Mouse (Mus musculus): ENCODE data around the gene Inhbe. TPM values are rescaled to one million over a fixed set of nuclear protein-coding genes. Genes with fewer than 3 reads are reported as not detected.
"Not testable (repeated sequence)": the region's sequence is repeated elsewhere in the genome, so short reads cannot be mapped to it uniquely, and the experiment has no call there.

Gene Inhbe
- polyA plus RNA-seq, 1 experiment from 2014 or later = not detected

DNA sequence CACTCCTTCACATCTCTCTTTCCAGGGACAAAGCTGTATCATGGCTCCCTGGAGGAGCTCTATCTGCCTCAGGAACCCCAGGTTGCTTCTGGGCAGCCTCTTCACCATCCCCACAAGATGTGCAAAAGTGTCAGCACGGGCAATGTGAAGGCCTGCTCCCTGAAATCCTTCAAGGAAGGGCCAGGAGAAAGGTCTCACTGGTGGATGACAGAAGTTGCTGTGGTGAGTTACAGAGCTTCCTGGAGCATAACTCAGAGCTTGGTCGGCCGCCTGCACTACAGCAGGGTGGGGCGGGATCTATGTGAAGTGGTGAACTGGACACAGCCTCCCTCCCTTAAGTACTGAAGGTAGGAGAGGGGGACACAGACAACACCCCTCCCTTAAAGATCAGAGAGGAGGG lies 31.5 kb downstream of the Inhbe start:
- no peak for ATAC-seq (replicated peaks; ENCODE audit: low FRiP score, low TSS enrichment, low read depth)
- no peak overlapping the region for H3K4me3 ChIP-seq (ENCODE audit: low read depth, low read length)
- peaks cover 36% of the 10 kb centered on the region for H3K27me3 ChIP-seq (replicated peaks; ENCODE audit: control insufficient read depth, insufficient read depth, low read length)
- no peaks in the 10 kb centered on the region for H3K9me3 ChIP-seq (ENCODE audit: control insufficient read depth, low read length)
- no peak overlapping the region for H3K27ac ChIP-seq (ENCODE audit: low read depth)
- no peak overlapping the region for H3K4me2 ChIP-seq (ENCODE audit: low read length)
- peaks cover 13% of the 10 kb centered on the region; the same call in 1 of the 2 replicates for H3K4me1 ChIP-seq (replicated peaks; ENCODE audit: control insufficient read depth, insufficient read depth, low read length)
- no peaks in the 10 kb centered on the region for H3K36me3 ChIP-seq (ENCODE audit: control insufficient read depth, insufficient read depth, low read length)
- H3K9ac ChIP-seq (ENCODE audit: low read length) = no peak overlapping the region
- DNase-seq (ENCODE audit: low spot score) = no peak
- WGBS = 58% methylated on average over 4 of the region's 4 CpGs

DNA sequence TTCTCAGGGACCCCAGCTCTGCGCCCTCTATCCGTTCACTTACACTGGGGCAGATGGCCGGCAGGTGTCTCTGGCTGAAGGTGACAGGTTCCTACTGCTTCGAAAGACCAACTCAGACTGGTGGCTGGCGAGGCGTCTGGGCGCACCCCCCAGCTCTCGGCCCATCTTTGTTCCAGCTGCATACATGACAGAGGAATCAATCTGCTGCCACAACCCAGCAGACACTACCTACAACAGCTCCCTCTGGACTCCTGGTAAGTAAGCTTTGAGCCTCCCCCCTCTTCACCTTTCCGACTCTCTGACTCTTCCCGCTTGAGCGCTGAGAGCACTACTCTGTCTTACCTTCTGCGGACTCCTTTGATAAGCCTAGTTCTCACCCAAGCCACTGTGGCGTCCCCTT lies 32.0 kb downstream of the Inhbe start:
- Histone ChIP-seq H3K27ac (ENCODE audit: low read depth) (no peak overlapping the region), H3K9ac (ENCODE audit: low read length) (no peak overlapping the region), H3K4me1 (replicated peaks; ENCODE audit: control insufficient read depth, insufficient read depth, low read length) (peaks cover 13% of the 10 kb centered on the region; the same call in 1 of the 2 replicates), H3K4me2 (ENCODE audit: low read length) (no peak overlapping the region), H3K4me3 (ENCODE audit: low read depth, low read length) (no peak overlapping the region), H3K27me3 (replicated peaks; ENCODE audit: control insufficient read depth, insufficient read depth, low read length) (peaks cover 31% of the 10 kb centered on the region), H3K36me3 (ENCODE audit: control insufficient read depth, insufficient read depth, low read length) (no peaks in the 10 kb centered on the region), H3K9me3 (ENCODE audit: control insufficient read depth, low read length) (no peaks in the 10 kb centered on the region)
- DNase-seq (ENCODE audit: low spot score) (no peak), ATAC-seq (replicated peaks; ENCODE audit: low FRiP score, low TSS enrichment, low read depth) (no peak)
- 56% methylated on average over 13 of the region's 13 CpGs for WGBS

DNA sequence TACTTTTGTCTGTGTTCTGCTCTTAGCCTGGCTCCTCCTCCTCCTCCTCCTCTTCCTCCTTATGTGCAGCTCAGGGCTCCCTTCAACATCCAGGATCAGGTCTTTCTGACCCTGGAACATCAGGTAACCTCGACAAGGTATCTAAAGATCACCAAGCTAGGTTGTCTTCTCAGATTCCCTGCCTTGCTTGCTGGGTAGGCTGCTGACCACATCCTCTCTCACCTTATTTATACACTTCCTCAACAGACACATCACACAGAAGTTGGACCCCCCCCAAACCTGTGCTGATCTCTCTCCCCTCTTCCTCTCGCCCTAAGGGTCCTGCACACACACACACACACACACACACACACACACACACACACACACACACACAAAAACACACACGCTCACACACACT lies 32.6 kb downstream of the Inhbe start, which contains the start of gene Arhgap9:
Arhgap9 (plus strand) TSS at position 344 of the 400 bp plus-strand sequence.
- 69% methylated on average over 3 of the region's 3 CpGs for WGBS
- no peak within 1 kb of the TSS for H3K9ac ChIP-seq (ENCODE audit: low read length)
- no peak within 1 kb of the TSS for H3K4me3 ChIP-seq (ENCODE audit: low read depth, low read length)
- H3K27ac ChIP-seq (ENCODE audit: low read depth) = no peak within 1 kb of the TSS
- no peaks in the 10 kb centered on the region for H3K36me3 ChIP-seq (ENCODE audit: control insufficient read depth, insufficient read depth, low read length)
- H3K27me3 ChIP-seq (replicated peaks; ENCODE audit: control insufficient read depth, insufficient read depth, low read length) = peaks cover 25% of the 10 kb centered on the region
- H3K4me1 ChIP-seq (replicated peaks; ENCODE audit: control insufficient read depth, insufficient read depth, low read length) = peaks cover 10% of the 10 kb centered on the region; the same call in 1 of the 2 replicates
- no peak for ATAC-seq (replicated peaks; ENCODE audit: low FRiP score, low TSS enrichment, low read depth)
- no peak for DNase-seq (ENCODE audit: low spot score)
- no peaks in the 10 kb centered on the region for H3K9me3 ChIP-seq (ENCODE audit: control insufficient read depth, low read length)
- no peak within 1 kb of the TSS for H3K4me2 ChIP-seq (ENCODE audit: low read length)

DNA sequence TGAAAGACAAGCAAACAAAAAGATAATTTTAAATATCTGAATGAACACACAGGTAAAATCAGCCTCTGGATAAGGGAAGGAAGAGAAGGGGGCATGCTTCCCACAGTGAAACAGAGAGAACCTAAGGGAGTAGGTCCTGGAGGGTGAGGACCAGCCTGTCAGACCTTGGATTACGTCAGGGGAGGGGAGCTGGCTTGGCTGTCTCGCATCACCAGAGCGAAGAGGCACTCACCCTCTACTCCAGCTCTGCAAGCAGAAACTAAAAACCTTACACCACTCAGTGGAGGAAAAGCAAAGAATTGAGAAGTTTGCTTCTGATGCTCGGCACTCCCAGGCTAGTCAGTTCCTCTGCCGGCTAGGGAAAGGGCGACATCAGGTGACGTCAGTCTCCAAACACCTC lies 34.2 kb downstream of the Inhbe start:
- Histone ChIP-seq H3K4me2 (ENCODE audit: low read length) (no peak overlapping the region), H3K27ac (ENCODE audit: low read depth) (no peak overlapping the region), H3K27me3 (replicated peaks; ENCODE audit: control insufficient read depth, insufficient read depth, low read length) (peaks cover 9% of the 10 kb centered on the region; the same call in 1 of the 2 replicates), H3K9ac (ENCODE audit: low read length) (no peak overlapping the region), H3K4me3 (ENCODE audit: low read depth, low read length) (no peak overlapping the region), H3K4me1 (replicated peaks; ENCODE audit: control insufficient read depth, insufficient read depth, low read length) (no peaks in the 10 kb centered on the region), H3K36me3 (ENCODE audit: control insufficient read depth, insufficient read depth, low read length) (no peaks in the 10 kb centered on the region), H3K9me3 (ENCODE audit: control insufficient read depth, low read length) (no peaks in the 10 kb centered on the region)
- WGBS = 71% methylated on average over 7 of the region's 7 CpGs
- ATAC-seq (replicated peaks; ENCODE audit: low FRiP score, low TSS enrichment, low read depth) = no peak
- no peak for DNase-seq (ENCODE audit: low spot score)

DNA sequence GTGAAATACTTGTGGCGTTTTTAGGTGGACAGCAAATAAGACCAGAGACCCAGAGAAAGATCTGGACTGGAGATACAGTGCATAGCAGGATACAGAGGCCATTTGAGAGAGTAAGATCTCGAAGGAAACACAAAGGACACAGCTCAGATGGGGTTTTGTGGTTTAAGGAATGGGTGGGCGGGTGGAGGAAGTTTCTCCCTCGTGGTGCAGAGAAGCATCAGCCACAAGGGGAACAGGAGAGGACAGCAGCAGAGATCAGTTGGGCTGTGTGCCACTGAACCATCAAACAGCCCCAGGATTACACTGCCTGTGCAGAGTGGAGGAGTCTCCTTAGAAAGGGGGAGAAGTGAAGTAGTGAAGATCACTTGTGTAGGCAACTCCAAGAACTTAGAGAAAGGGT lies 36.2 kb downstream of the Inhbe start:
- Histone ChIP-seq H3K9me3 (ENCODE audit: control insufficient read depth, low read length) (no peaks in the 10 kb centered on the region), H3K4me2 (ENCODE audit: low read length) (no peak overlapping the region), H3K4me3 (ENCODE audit: low read depth, low read length) (no peak overlapping the region), H3K9ac (ENCODE audit: low read length) (no peak overlapping the region), H3K36me3 (ENCODE audit: control insufficient read depth, insufficient read depth, low read length) (no peaks in the 10 kb centered on the region), H3K4me1 (replicated peaks; ENCODE audit: control insufficient read depth, insufficient read depth, low read length) (no peaks in the 10 kb centered on the region), H3K27me3 (replicated peaks; ENCODE audit: control insufficient read depth, insufficient read depth, low read length) (no peaks in the 10 kb centered on the region), H3K27ac (ENCODE audit: low read depth) (no peak overlapping the region)
- no peak for DNase-seq (ENCODE audit: low spot score)
- no peak for ATAC-seq (replicated peaks; ENCODE audit: low FRiP score, low TSS enrichment, low read depth)
- 44% methylated on average over 4 of the region's 4 CpGs for WGBS

DNA sequence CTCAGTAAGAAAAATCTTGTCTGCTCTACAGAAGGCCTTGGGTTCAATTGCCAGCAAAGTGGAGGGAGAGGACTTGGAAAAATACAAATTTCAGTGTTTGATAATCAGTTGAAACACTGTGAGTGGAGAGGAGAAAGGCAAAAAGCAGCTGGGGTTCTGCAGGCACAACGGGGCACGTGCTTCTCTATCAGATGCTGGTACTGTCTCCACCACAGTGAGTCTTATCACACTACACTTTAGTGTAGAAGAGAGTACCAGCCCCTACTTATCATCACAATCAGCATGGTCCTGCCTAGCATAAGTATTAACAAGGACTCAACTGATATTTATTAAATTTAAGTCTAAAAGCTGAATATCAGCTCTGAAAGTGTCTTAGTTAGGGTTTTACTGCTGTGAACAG lies 36.9 kb downstream of the Inhbe start:
- ATAC-seq (replicated peaks; ENCODE audit: low FRiP score, low TSS enrichment, low read depth) (no peak), DNase-seq (ENCODE audit: low spot score) (no peak)
- WGBS = 89% methylated on average over 2 of the region's 2 CpGs
- H3K4me1 ChIP-seq (replicated peaks; ENCODE audit: control insufficient read depth, insufficient read depth, low read length) = no peaks in the 10 kb centered on the region
- no peaks in the 10 kb centered on the region for H3K27me3 ChIP-seq (replicated peaks; ENCODE audit: control insufficient read depth, insufficient read depth, low read length)
- H3K27ac ChIP-seq (ENCODE audit: low read depth) = no peak overlapping the region
- no peak overlapping the region for H3K4me3 ChIP-seq (ENCODE audit: low read depth, low read length)
- H3K9me3 ChIP-seq (ENCODE audit: control insufficient read depth, low read length) = no peaks in the 10 kb centered on the region
- no peak overlapping the region for H3K9ac ChIP-seq (ENCODE audit: low read length)
- H3K4me2 ChIP-seq (ENCODE audit: low read length) = no peak overlapping the region
- no peaks in the 10 kb centered on the region for H3K36me3 ChIP-seq (ENCODE audit: control insufficient read depth, insufficient read depth, low read length)

DNA sequence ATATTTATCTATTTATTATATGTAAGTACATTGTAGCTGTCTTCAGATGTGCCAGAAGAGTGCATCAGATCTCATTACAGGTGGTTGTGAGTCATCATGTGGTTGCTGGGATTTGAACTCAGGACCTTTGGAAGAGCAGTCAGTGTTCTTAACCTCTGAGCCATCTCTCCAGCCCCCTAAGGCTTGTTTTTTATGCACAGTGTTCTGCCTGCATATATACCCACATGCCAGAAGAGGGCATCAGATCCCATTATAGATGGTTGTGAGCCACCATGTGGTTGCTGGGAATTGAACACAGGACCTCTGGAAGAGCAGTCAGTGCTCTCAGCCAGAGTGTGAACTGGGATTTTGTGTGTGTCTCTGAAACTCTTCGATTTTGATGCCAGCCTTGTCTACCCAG lies 39.3 kb downstream of the Inhbe start:
- not testable (repeated sequence) for H3K36me3 ChIP-seq (ENCODE audit: control insufficient read depth, insufficient read depth, low read length); H3K4me1 ChIP-seq (replicated peaks; ENCODE audit: control insufficient read depth, insufficient read depth, low read length); H3K4me3 ChIP-seq (ENCODE audit: low read depth, low read length); ATAC-seq (replicated peaks; ENCODE audit: low FRiP score, low TSS enrichment, low read depth); H3K4me2 ChIP-seq (ENCODE audit: low read length); DNase-seq (ENCODE audit: low spot score); H3K27me3 ChIP-seq (replicated peaks; ENCODE audit: control insufficient read depth, insufficient read depth, low read length); H3K27ac ChIP-seq (ENCODE audit: low read depth); H3K9me3 ChIP-seq (ENCODE audit: control insufficient read depth, low read length); H3K9ac ChIP-seq (ENCODE audit: low read length)
- 79% methylated on average over 1 of the region's 1 CpGs for WGBS

DNA sequence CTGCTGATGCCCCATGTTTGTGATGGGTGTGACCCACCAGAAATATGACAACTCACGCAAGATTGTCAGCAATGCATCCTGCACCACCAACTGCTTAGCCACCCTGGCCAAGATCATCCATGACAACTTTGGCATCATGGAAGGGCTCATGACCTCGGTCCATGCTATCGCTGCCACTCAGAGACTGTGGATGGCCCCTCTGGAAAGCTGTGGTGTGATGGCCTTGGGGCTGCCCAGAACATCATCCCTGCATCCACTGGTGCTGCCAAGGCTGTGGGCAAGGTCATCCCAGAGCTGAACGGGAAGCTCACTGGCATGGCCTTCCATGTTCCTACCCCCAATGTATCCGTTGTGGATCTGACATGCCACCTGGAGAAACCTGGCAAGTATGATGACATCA lies 40.7 kb downstream of the Inhbe start:
- not testable (repeated sequence) for H3K9ac ChIP-seq (ENCODE audit: low read length); H3K27ac ChIP-seq (ENCODE audit: low read depth); DNase-seq (ENCODE audit: low spot score); H3K4me3 ChIP-seq (ENCODE audit: low read depth, low read length); H3K4me1 ChIP-seq (replicated peaks; ENCODE audit: control insufficient read depth, insufficient read depth, low read length); ATAC-seq (replicated peaks; ENCODE audit: low FRiP score, low TSS enrichment, low read depth); H3K9me3 ChIP-seq (ENCODE audit: control insufficient read depth, low read length); H3K27me3 ChIP-seq (replicated peaks; ENCODE audit: control insufficient read depth, insufficient read depth, low read length); H3K4me2 ChIP-seq (ENCODE audit: low read length)
- 85% methylated on average over 5 of the region's 5 CpGs for WGBS
- H3K36me3 ChIP-seq (ENCODE audit: control insufficient read depth, insufficient read depth, low read length) = peaks cover 15% of the 10 kb centered on the region

DNA sequence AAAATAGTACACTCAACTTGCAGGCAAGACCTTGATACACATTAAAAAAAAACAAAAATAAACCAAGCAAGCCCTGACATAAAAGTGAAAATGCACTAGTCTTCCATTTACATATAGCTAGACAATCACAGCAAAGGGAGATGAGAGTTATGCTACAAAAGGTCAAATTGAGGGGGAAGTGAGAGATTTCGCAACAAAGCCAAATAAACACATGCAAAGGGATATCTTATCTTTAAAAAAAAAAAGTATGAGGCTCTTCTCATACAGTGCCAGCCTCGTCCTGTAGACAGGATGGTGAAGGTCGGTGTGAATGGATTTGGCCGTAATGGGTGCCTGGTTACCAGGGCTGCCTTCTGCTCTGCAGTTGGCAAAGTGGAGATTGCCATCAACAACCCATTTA lies 41.4 kb downstream of the Inhbe start:
- no peak overlapping the region for H3K4me3 ChIP-seq (ENCODE audit: low read depth, low read length)
- no peak overlapping the region for H3K27ac ChIP-seq (ENCODE audit: low read depth)
- H3K4me1 ChIP-seq (replicated peaks; ENCODE audit: control insufficient read depth, insufficient read depth, low read length) = peaks cover 8% of the 10 kb centered on the region
- H3K36me3 ChIP-seq (ENCODE audit: control insufficient read depth, insufficient read depth, low read length) = peaks cover 22% of the 10 kb centered on the region
- H3K9ac ChIP-seq (ENCODE audit: low read length) = no peak overlapping the region
- no peaks in the 10 kb centered on the region for H3K9me3 ChIP-seq (ENCODE audit: control insufficient read depth, low read length)
- no peak overlapping the region for H3K4me2 ChIP-seq (ENCODE audit: low read length)
- DNase-seq (ENCODE audit: low spot score) (no peak), ATAC-seq (replicated peaks; ENCODE audit: low FRiP score, low TSS enrichment, low read depth) (no peak)
- no peaks in the 10 kb centered on the region for H3K27me3 ChIP-seq (replicated peaks; ENCODE audit: control insufficient read depth, insufficient read depth, low read length)
- WGBS = 66% methylated on average over 4 of the region's 4 CpGs

Measured in intestine, embryonic 14.5 days (tissue).